Mouse (Mus musculus) heart, postnatal 36 days (tissue): Measurements from ENCODE around the gene Thada. TPM values are rescaled to one million over a fixed set of nuclear protein-coding genes. Genes with fewer than 3 reads are reported as not detected.
A peak's percentile ranks its signal among the peaks of the same experiment; 100 is the strongest.
"Not testable (repeated sequence)": the region's sequence is repeated elsewhere in the genome, so short reads cannot be mapped to it uniquely, and the experiment has no call there.

ENCODE experiments used
- DNase-seq, 2 experiments: peaks; one replicate each; pipeline ENCODE4 v3.0.0; 2021 to 2022
- intact Hi-C: fragments of 180-260 bp; cut with DNase I; formaldehyde crosslinking; loops from one replicate; pipeline ENCODE4 v1.15.1; 2025
- total RNA-seq, 2 experiments: library from RNA; stranded (reverse); gene quantifications; 2 replicates each; pipeline ENCODE4 v1.2.3; 2021

Gene Thada
- total RNA-seq, 2 experiments from 2014 or later: 7.3 to 9.1 TPM

DNA sequence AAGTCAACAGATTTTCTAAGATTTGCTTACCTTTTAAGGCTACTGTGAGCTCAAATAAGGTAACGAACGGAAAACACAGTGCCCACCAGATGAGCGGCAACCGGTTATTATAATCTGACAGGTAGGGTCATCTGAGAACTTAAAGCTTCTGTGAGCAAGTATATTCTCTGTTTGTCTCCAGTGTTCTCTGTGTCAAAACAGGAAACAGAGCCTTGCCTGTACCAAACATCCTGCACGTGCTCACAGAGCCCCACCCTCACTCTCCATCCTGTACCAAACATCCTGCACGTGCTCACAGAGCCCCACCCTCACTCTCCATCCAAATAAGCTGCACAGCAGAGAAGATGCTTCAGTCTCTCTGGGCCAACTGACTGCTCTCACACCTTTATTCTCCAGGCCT lies 152.5 kb downstream of the Thada start:
- DNase-seq: no peak
- intact Hi-C loops: no loop called here

DNA sequence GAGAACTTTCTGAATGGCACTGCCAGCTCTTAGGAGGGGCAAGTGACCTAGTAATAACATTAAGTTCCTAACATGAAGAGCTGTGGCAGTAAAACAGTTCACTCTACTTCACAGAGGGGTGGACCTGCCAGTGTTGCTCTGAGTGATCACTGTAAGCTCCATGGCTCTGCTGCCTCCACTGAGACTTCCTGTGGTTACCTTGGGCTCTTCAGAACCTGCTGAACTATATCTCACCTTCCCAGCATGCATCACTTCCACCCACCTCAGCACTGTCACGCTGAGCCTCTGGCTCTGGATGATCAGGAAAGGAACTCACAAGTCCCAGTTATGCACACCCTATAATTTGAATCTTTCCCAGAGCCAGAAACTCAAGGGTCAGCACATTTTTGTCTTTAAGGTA lies 159.9 kb downstream of the Thada start:
- no peak for DNase-seq
- intact Hi-C loops: no loop called here

DNA sequence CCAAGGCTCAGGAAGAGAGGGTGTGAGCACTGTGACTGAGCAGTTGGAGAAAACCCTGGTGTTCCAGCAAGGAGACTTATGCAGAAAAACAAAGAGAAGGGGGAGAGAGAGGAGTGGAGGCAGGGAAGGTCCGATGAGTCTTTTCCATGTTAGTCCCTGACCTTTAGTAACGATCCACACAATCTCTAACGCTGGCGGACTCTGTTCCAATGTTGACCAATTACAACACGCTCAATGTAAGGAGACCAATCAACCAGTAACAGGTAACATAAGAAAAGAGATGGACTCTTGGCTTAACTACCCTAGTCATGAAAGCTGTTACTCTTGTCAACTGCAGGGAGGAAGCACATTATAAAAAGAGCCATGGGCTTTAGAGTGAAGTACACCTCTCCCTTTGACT lies 160.9 kb downstream of the Thada start:
- intact Hi-C loops: no loop called here
- DNase-seq: no peak

DNA sequence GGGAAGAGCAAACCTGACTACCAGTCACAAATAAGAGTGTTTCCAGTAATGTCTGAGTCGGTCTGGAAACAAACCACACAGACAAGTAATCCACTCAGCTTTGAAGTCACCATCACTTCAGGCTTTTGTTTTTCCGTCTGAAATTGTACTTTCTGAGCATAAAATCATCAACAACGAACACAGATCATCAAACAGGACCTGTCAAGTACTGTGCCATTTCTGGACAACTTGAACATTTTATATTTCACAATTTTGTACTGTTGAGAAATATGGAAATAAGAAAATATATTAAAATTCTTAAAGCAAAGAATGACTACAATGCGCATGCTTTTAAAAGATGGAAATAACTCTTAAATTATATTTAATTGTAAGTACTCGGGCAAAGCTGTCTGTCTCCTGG lies 161.9 kb downstream of the Thada start:
- no peak for DNase-seq
- intact Hi-C loops: no loop called here

DNA sequence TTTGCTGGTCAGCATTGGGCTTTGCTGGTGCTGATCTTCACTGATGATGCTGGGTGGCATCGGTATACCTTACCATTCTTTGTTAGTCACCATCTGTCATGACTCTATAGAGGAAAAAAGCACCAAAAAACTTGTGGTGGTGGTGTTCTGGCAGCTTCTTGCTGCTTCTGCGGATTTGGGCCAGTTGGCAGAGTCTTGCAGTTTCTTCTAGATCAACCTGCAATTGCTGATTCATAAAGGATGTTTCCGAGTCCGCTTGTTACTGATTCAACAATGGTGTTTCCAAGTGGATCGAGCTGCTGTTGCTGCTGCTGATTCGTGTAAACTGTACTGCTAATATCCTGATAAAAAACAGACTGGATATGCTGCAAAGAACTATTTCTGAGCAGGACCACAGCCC lies 168.0 kb downstream of the Thada start:
- DNase-seq: no peak
- intact Hi-C loops: no loop called here

DNA sequence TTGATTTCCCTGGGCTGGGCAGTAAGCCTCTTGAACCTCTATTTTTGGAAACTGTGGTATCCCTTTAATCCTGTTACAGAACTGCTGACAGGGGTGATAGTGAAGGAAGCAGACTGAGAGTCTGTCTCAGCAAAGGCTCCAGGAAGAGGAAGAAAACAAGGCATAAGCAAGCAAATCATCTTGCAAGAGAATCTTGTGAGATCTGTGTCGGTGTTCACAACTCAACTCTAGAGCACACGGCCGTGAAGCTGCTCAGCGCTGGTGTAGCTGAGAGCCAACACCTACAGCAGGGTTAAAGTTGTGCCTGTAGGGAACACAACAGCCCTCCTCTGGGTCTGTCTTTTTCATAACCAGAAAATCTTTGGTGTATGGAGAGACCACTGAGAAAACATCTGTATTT lies 172.8 kb downstream of the Thada start:
- intact Hi-C loops: no loop called here

DNA sequence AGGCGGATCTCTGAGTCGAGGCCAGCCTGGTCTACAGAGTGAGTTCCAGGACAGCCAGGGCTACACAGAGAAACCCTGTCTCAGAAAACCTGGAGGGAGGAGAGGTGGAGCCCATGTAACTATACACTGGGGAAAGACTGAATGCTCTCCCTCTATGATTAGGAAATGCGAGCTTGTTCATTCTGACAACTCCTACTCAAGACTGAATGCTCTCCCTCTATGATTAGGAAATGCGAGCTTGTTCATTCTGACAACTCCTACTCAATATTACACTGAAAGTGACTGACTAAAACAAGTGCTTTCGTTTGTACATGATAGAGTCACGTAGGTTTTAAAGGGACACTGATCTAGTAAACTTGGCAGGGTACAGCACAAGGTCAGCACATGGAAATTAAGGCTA lies 174.8 kb downstream of the Thada start:
- DNase-seq, intact Hi-C loops: not testable (repeated sequence)

More for the DNA sequence above, 172.8 kb downstream of the Thada start:
- no peak for DNase-seq

DNA sequence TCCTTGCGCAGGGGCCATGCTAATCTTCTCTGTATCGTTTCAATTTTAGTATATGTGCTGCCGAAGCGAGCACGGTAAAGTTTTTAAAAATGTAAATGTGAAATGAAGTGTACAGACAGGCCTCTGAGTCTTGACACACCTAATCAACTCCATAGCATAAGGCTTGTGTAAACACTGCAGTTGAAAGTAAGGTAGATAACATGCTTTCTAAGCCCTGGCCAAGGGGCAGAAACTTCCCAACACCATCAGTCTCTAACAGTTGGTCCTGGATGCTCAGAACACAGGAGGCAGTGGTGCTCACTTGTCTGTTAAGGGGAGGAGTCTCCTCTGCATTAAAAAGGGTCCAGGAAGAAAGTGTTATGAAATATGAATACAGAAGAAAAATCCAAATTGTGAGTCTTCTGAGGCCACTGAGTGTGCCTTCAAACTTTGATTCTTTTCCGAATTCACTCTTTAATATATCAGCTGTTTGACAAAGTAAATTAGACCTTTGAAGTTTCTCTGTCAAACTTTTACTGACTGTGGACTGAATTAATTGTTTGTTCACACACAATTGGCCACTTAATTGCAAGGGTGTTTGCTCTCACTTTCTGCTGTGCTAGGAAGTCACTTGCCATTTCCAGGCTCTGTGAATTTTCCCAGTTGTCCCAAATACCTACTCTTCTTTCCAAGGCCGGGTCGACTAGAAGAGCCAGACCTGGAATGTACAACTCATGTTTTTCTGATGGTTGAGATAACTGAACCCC lies 178.2 kb downstream of the Thada start:
- intact Hi-C loops: no loop called here
- no peak for DNase-seq

DNA sequence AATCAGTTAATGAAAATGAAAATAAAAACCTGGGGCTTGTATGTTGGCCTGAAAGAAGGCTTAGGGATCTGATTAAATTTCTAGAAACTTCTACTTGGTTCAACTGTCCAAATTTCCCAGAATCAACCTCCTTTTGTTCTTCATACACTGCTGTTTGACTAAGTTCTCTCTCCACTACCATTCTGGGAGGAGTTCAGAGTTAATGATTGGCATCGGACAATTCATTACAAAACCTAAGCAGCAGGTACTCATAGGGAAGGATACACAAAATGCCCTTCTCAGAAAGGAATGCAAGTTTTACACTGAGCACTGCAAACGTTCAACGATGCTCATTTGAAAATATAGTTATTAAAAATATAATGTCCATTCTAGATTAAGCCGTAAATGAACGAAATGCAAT lies 179.5 kb downstream of the Thada start:
- DNase-seq: no peak
- intact Hi-C loops: no loop called here

DNA sequence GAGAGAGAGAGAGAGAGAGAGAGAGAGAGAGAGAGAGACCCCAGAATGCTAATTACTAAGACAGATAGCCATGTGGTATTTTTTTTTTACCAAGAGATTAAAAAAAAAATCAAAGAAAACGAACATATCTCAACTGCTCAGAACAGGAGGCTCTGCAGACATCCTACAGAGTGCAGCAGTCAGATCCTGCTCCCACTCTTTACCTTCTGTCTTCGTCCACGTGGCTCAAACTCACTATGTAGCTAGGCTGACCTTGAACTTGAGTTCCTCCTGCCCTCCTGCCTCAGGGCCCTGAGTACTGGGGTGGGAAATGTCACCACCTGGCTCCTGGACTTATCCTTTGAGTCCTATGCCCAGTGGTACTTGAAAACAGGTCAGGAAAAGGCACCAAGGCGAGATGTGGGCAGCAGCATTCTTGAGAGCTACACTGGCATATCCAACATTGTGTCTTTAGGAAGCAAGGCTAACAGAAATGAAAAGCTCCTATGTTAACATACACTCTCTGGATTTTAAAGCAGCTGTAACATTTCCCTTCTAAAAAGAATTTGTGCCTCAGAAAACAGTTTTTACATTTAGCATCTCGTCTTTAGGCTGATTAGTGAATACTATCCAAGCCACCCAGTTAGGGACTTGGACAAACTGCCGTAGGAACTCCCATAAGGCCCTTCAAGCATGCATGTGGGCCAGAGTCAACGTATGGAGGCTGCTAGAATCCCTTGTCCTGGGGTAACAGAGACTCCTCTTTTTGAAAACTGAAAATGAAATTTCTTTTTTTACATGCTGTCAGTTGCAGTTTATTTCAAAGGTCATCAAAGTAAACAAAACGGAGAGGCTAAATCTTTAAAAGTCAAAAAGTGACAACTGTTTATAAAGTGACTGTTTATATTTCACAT lies 183.4 kb downstream of the Thada start:
- no peak for DNase-seq
- intact Hi-C loops: no loop called here

DNA sequence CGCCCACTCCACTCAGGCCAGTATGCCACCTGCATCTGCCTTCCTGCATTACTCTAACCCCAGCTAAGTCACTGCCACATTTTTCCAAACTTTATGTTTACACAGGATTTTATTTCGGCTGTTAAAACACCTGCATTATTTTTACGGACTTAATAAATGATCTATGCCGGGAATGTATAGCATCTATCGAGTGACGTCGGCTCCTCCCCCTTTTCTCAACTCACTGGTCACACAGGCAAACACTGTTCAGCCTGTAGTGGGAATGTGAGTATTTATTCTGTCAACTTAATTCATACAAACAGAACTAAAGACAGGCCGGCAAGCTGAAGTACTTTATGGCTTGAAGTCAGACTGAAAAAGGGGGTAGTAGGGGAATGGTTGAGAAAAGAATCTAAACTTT lies 187.0 kb downstream of the Thada start:
- intact Hi-C loops: no loop called here
- DNase-seq: no peak

DNA sequence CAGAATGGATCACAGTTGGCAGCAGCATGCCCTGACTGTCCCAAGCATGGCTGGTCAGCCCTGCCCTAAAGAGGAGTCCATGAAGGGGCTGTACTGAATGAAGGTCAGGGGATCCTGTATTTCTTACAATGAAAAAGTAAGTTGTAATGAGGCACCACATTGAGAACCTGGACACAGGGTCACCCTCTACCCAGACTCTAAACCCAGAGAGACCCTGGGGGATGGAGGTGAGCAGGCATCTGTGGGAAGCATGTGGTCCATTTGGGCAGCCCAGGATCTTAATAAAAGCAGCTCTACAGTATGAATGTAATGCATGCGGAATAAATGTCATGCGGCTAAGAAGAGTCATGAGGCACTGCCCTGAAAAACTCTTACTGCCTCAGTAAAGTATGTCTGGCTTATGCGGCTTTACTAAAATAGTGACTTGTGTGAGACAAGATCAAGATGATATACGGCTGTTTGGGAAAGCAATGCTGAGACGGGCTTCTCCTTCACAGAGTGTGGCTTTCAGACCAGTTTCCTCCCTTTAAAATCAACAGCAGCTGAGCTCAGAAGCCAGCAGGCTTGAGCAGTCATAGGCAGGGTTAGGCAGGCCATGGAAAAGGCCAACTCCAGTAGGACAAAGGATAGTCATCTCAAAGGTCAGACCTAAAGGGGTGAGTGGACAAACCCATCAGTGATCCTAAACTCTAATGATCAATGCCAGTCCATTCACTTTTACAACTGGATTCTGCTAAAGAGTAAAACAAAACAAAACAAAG lies 187.6 kb downstream of the Thada start:
- intact Hi-C loops: no loop called here
- DNase-seq: no peak

DNA sequence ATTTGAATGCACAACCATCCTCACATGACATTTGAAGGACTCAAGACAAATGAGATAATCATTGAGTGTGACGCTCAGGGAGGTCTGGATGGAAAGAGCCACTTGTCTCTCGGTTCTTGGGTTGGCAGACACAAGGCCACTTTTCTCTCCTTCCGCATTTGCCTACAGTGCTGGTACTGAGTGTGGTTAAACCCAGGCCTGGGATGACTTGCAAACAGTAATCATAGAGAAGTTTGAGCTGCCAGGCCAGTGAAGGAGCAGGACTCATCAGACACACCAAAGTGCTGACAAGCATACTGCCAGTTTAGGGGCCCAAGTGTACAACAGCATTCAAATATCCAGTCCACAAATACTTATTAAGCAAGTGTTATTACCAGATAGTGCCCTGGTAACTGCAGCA lies 191.0 kb downstream of the Thada start:
- no peak for DNase-seq
- intact Hi-C loops: no loop called here

DNA sequence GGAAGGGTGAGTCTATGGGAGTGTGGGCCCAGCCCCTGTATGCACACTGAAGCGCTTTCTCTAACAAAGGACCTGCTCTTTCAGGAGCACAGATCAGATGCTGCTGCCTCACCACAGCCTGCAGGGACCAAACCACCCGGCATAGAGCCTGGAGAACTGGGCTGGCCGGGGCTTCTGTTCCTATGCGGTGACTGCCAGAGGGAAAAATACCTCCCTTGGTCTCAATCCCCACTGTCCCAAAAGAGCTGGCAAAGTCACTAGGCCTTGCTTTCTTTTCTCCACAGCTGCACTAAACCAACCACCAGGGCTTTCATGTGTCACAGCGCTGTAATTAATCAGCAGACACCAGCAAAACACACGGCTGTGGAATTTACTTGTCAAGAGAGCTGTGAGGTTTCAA lies 191.8 kb downstream of the Thada start:
- DNase-seq: no peak

DNA sequence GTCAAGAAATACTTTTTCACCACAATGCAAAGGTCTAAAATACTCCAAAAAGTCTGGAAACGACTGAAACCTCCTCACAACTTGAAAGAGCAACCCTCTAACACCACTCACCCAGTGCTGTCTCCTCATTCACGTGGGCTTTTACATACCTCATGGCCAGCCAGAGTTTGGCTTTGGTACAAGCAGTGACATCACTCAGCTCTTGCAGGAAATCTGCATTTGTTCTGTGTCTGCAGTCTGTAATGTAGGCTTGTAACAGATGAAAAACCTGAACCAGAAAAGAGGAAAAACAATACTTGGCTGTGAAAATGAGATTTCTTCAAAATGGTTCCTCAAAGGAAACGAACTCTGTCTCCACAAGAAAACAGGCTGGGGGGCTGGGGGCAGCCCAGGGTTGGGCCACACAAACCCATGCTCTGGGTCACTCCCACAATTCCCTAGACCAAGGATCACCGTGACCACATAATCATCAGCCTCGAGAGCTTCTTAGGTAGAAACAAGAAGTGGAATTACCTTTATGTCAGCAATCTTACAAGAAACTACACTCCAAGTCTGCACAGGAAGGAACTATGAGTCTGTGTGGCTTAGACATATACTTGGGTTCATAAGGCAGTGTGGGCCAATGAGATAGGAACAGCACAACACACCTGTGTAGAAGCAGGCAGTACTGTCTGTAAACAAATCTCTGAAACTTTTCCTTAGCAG lies 193.3 kb downstream of the Thada start:
- DNase-seq: no peak

More for the DNA sequence above, 191.8 kb downstream of the Thada start:
- intact Hi-C loops: no loop called here

DNA sequence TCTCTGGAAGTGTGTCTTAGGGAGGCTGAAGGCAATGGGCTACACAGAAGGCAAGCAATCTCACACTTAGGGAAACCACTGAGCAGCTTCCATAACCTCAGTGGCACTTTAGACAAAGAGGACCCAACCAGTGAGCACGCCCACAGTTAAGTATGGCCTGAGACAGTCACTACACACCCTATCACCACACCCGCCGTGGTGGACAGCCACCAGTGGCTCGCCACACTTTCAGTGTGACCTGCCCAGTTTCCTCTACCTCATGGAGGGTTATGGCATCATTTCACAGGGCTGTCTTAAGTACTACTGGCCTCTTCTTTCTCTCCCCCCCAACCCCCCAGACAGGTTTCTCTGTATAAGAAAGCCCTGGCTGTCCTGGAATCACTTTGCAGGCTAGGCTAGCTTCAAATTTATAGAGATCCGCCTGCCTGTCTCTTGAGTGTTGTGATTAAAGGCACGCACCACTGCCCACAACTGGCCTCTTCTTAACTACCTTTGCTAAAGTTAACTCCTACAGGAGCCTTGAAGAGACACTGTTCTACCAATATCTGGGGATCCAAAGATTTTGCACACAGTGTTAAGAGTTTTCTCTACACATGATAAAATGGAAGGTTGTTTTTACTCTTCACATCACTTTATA lies 194.3 kb downstream of the Thada start:
- intact Hi-C loops: no loop called here
- DNase-seq: no peak

More for the DNA sequence above, 193.3 kb downstream of the Thada start:
- intact Hi-C loops: no loop called here

DNA sequence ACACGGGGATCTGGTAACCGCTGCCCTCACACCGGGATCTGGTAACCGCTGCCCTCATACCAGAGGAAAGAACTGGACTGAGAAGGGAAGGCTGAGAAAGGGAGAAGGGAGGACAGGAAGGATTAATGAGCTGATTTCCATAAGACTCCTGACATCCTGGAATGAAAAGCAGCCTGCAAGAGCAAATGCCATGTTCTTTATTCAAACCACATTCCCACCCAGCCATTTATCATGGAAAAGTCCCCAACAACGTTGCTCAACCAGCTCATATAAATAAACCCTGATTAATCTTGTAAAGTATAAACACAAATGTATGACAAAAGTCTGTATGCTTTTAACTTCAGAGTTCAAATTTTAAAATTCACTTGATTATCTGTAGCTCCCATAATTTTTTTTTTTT lies 196.3 kb downstream of the Thada start:
- intact Hi-C loops: no loop called here
- DNase-seq: no peak

DNA sequence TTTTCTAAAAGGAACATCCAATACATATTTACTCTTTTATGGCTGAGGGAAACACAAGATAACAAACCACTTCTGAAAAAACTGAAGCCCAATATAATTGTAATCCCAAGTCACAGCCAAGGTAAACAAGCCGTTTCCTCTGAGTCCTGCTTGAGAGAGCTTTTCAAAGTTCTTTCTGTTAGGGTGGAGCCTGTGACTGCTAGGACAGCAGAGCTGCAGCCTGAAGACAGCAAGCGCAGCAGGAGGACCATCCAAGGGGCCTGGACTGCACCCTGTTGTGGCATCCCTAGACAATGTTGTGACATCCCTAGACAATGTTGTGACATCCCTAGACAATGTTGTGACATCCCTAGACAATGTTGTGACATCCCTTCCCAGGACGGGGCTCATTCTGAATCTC lies 197.6 kb downstream of the Thada start:
- peak; percentile 37 to 49 for DNase-seq

DNA sequence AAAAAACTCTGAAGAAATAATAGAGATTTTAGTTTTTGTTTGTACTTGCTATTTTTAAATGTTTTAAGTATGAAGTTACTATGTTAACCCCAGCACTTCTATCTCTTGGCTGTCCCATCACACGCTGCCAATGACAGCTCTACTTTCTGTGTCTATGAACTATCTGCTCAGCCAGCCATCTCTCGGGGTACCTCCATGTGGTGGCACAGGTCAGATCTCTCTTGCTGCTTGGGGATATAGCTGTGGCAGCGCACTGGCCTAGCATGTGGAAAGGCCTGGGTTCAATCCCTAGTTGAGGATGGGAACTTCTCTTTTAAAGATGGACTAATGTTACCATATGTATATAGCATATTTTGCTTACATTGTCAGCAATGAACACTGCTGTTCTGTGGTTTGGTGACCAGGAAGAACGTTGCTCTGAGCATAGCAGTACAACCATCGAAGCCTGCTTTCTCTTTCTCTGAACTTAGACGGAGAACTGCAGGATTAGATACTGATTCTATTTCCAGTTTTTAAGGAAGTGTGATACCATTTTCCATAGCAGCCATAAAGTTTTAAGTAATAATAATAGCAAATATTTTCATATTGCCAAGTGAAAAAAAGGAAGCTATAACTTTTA lies 198.4 kb downstream of the Thada start:
- intact Hi-C loops: loop anchor here (2.0 kb wide), 1 partner anchor 117 kb away; no protein-coding TSS in a partner anchor
- no peak for DNase-seq

More for the DNA sequence above, 197.6 kb downstream of the Thada start:
- intact Hi-C loops: no loop called here
